Mouse (Mus musculus) kidney, adult 2 months (tissue): ENCODE results near the gene Sh3gl3.

Source experiments
- CTCF ChIP-seq: fragments of 200-500 bp; conservative IDR thresholded peaks from 2 replicates; pipeline ENCODE4 v1.5.1; 2011; ENCODE audit warnings: low read depth, mild to moderate bottlenecking, control low read depth, low read length, moderate library complexity, mixed read lengths; ENCODE audit not compliant: insufficient read depth, insufficient read length
- POLR2A ChIP-seq: fragments of 200-500 bp; IDR thresholded peaks from one replicate; pipeline ENCODE4 v1.6.1; 2011; ENCODE audit warnings: low read depth, low read length, control low read depth

DNA sequence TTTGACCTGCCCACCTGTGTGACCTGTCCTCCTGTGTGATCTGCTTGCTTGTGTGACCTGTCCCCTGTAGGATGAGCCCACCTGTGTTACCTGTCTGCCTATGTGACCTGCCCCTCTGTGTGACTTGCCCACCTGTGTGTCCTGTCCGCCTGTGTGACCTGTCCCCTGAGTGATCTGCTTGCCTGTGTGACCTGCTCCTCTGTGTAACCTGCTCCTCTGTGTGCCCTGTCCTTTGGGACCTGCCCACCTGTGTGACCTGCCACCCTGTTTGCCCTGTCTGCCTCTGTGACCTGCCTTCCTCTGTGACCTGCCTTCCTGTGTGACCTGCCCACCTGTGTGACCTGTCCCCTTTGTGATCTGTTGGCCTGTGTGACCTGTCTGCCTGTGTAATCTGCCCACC is 79.7 kb downstream of the Sh3gl3 start:
- TF ChIP-seq CTCF (no peak), POLR2A (no peak)
